10 mouse cellular contexts compared by ENCODE assay signal in genomic region chr4:116732355-116732754, GRCm38 (mm10).
"Had no signal": no experiment of that assay in that cellular context is flagged by ENCODE, and none has a peak within 500 bp of the region (broad histone marks: within the 10 kb centered on the region; RNA-seq: fewer than 3 reads in every experiment).

No protein-coding gene starts in this region.

- H3K4me1 ChIP-seq: hindbrain, embryonic 15.5 days; limb, embryonic 15.5 days; midbrain, embryonic 12.5 days had no signal

- H3K27me3 ChIP-seq: hindbrain, embryonic 15.5 days; limb, embryonic 15.5 days; midbrain, embryonic 12.5 days had no signal

- ATAC-seq: midbrain, embryonic 16.5 days had no signal

- H3K4me2 ChIP-seq: hindbrain, embryonic 15.5 days; limb, embryonic 15.5 days; midbrain, embryonic 12.5 days had no signal

- H3K4me3 ChIP-seq: hindbrain, embryonic 15.5 days; left cerebral cortex, adult 2 months; limb, embryonic 15.5 days; midbrain, embryonic 12.5 days had no signal

- H3K36me3 ChIP-seq: hindbrain, embryonic 15.5 days; limb, embryonic 15.5 days; midbrain, embryonic 12.5 days had no signal

- DNase-seq: lung, adult 18-20 months; right cerebral cortex, postnatal 14 days; thymus, postnatal 4 days had no signal

- H3K27ac ChIP-seq: hindbrain, embryonic 15.5 days; left cerebral cortex, adult 2 months; limb, embryonic 15.5 days; liver, embryonic 14.5 days; midbrain, embryonic 12.5 days; stomach, postnatal 0 days had no signal

- H3K9me3 ChIP-seq: hindbrain, embryonic 15.5 days; limb, embryonic 15.5 days; midbrain, embryonic 12.5 days had no signal

- H3K9ac ChIP-seq: hindbrain, embryonic 15.5 days; limb, embryonic 15.5 days; liver, embryonic 14.5 days; midbrain, embryonic 12.5 days had no signal
